Mouse (Mus musculus) A20 (cell line): ENCODE measurements around the gene A26c2.

Source experiments
- DNase-seq: peaks from one replicate; pipeline ENCODE4 v3.0.0-alpha.2; 2011; ENCODE audit warnings: low read depth, low spot score

The A26c2 gene

DNA sequence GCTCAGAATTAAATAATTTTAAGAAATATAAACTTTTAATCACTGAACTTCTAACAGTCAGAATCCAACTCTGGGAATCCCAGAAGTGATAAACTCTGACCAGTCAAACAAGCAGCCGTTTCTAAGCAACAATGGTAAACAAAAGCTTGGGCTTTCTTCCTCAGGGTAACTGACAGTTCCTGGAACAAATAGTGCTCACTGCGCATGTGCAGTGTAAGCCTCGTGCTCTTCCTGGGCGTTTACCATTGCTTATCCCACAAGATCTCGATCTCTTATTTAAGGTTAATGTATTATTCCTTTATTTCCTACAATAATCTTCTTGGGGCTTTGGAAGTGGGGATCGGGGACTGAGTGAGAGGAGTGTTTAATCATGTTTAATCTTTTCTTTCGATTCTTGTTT lies at the start of gene A26c2:
Gene A26c2, minus strand, starts transcription at position 101 of the 400 bp plus-strand sequence.
- DNase-seq = no peak

GRCm38 (mm10) chr7:62851471-62851870 lies 28.0 kb upstream of the A26c2 start:
- no peak for DNase-seq
